Mouse (Mus musculus): ENCODE measurements around the gene 9530003J23Rik. TPM values are rescaled to one million over a fixed set of nuclear protein-coding genes. Genes with fewer than 3 reads are reported as not detected.
"Not testable (repeated sequence)": the region's sequence is repeated elsewhere in the genome, so short reads cannot be mapped to it uniquely, and the experiment has no call there.

The 9530003J23Rik gene
- total RNA-seq, 2 experiments from 2014 or later, result not detected

DNA sequence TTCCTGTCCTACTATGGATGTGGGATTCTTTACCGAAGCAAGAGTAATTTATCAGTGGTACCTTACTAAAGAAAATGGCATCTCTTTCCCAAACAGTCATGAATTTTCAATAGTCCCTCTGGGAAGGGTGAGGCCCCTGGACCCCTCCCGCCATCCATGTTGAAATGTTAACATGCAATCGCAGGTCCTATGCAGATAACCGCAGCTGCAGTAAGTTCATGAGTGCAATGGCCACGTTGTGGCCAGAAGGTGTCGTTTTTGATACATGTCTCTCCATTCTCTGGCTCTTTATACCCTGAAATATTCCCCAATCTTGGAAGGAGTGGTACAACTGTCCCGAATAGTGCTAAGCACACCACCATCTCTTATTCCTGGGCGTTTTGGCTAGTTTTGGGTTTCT is 13.4 kb downstream of the 9530003J23Rik start:
- no peak for DNase-seq

DNA sequence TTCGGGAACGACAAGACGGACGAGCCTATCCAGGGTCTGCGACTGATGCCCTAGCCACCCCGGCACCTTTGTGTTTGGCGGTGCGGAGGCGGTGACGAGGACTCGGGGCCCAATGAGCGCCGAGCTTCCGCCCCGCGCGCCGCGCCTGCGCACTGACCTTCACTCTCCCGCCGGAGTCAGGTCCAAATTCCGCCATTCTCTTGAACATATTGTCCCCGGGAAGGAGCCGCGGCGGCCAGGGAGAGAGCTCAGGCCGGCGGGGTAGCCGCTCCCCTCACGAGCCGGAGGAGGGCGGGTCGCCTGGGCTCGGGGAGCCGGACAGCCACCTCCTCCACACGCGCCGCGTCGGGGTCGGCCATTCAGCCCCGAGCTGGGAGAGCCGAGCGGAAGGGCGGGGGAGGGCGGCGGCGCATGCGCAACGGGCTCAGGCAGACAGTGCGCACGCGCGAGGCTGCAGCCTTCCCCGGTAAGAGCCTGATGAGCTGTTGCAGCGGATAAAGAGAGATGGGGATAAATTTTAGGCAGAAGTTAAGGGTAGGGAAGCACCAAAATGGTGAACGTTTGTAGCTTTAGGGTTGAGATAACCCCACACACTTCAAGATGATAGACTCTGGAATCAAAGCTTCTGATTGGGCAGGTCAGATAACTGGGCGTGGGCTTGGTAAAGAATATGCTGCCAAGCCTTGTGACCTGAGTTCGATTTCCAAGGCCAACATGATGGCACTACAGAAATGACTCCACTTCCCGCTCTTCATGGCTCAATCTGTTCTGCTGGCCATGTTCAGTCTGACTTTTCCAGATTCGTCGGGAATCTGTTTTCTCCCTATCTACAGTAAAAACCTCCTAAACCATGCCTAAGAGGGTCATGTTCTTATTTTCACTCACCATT is 14.2 kb downstream of the 9530003J23Rik start, which contains the start of gene Yeats4:
TSS of gene Yeats4 (minus strand) at position 406 of the 889 bp plus-strand sequence.
- DNase-seq, result peak; percentile 94 to 96

DNA sequence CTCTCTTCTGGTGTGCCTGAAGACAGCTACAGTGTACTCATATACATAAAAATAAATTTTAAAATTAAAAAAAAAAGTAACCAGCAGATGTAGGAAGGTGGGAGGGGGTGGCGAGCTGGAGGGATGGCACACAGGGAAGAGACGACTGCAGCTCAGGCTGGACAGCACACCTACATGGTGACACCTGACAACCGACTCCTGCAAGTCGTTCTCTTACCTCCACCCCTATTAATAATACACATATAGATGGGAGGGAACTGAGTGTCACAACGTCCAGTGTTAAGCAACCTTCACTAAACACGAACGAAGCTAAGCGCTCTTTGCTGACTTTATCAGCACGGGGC is 14.8 kb downstream of the 9530003J23Rik start:
- no peak for DNase-seq

DNA sequence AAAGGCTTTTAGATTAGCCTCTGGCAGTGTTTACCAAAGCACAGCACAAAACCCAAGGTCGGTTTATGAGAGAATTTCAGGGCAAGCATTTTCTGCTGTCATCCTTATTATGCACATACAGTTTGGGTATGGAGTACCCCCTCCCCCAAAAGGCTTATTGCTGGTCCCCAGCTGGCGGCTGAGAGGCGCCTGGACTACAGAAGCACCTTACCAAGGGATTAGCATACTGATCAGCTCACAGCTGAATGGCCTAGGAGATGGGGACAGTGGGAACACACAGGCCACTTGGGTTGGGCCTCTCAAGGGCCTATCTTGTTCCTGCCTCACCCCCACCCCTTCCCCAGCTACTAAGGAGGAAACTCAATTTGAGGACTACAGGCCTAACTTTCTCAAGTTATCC is 15.7 kb downstream of the 9530003J23Rik start:
- DNase-seq, result no peak

DNA sequence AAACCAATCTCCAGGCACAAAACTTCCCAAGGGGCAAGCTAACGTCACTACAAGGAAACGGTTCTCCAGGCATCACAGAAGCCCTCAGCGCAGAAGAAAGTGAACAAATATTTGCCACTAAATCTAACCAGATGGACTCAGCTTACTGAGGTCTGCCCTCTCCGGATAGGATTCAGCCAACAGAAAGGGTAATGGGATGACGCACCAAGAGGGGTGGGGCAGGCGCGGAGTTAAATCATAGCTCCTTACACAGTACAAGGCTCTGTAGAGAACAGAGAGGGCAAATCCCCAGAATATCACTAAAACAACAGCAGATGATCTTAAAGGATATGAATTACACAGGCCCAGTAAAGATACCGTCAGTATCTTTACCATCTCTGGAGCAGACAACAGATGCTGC is 20.2 kb downstream of the 9530003J23Rik start:
- DNase-seq, result no peak

DNA sequence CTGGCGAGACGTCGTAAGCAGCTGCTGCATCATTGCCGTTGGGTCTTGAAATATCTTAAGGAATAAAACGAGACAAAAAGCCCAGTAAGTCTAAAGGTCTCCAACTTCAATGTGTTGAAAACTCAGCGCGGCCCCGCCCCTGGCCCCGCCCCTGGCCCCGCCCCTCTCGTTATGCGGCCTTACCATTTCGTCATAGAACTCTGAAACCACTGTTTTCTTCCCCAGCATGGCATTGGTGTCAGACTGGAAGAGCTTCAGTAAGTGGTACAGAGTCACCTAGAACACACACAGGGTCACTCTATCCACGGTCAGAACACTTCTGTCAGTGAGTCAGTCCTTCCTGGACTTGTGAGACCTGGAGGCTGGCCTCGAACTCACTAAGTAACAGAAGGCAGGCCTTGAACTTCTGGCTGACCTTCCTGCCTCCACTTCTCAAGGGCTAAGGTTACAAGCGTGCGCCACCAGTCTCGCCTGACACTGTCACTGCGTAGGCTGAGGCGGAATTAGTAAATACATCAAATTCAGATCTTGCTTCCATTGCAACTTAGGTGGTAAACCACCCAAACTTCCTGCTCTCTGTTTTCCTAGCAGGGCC is 21.2 kb downstream of the 9530003J23Rik start:
- peak; percentile 50 to 65 for DNase-seq

DNA sequence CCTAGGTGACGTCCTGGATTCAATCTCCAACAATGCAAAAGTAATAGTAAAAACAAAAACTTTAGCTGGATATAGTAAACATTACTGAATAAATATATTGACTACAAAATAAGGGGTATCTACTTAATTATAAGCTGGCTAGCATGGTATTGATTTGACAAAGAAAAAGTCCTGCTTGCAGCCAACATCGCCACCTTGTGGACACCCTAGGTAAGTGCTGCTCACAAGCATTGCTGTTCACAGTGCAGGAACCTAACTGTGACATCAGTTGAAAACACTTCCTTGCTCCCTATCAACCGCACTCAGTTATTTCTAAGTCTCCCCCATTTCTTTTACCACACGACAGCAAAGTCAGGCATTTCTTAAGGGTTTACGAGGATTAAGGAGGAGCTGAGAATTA is 21.7 kb downstream of the 9530003J23Rik start:
- DNase-seq, result peak; percentile 36 to 66

DNA sequence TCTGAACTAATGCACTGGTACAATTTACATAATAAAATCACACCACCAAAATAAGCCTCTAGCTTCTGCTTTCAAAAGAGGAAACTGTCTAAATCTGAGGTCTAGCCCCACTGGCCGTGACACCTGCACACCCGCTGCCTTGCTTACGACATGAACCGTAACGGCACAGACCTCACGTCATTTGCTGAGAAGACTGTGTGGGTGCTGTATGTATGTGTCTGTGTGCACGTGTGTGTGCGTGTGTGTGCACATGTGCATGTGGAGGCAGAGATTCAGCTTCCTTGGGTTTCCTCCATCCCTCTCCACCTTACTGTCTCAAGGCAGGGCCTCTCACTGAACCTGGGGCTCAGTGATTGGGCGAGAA is 22.4 kb downstream of the 9530003J23Rik start:
- no peak for DNase-seq

DNA sequence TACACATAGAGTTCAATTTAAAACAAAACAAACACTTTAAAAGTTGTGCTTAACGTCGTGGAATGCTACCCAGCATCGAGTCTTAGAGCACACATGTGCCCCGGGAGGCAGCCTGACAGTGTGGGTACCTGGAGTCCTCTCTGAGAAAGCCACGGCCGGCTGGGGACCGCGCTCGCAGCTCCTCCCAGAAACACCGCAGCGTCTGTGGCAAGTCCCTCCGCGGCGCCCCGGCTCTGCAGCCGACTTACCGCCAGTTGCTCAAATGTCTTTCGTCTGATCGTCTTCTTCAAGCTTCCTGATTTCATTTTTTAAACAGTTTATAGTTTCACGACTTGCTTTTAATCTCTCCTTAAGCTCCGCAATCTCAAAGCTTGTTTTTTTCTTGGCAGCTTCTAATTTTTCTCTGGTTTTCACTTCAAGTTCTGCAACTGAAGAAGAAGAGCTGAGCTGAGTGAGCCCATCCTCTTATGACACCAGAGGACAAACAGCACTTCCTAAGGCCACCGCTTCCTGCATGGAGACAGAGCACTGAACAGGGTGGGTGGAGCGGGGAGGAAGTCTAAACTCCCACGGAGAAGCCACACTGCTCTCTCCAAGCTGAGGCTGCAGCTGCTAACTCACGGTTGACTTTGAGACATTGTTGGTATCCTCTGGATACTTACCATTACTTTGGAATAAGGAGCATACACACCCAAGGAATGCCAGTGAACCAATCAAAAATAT is 22.9 kb downstream of the 9530003J23Rik start:
- no peak for DNase-seq

DNA sequence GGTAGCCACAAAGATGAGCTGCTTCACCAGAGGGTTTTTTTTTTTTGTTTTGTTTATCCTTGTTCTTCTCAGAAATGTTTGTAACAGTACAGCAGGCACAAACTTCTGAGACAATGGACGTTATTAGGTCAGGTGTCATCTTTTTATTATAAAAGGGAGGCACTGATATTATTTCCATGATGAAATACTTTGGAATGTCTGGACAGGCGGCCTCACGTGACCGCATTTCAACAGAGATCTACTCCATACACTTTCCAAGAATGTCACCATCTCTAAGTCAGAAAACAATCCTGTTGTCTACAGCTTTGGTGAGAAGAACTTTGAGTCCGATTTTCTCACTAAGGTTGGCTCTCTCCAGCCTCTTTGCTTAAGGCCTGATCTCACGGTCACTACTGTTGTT is 27.5 kb downstream of the 9530003J23Rik start:
- no peak for DNase-seq

DNA sequence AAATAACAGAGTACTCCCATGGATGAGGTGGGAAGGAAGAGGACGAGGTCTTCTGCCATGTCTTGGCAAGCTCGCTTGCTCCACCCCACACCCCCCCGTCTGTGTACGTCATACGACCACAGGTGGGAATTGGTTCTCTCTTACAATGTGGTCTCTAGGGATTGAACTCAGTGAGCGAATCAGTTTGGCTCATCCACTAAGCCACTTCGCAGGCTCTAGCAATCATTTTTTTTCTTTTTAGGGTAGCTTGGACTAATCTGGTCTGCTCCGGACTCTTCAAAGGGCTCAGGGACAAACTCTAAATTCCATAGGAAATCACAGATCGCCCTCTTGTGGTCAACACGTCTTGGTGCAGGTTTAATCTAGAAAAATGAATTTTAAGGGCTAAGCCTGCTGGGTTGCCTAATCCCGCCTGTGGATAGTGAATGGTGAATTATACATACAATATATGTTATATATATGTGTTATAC is 29.0 kb downstream of the 9530003J23Rik start:
- DNase-seq, result peak in 1 of 2 experiments; percentile 49

DNA sequence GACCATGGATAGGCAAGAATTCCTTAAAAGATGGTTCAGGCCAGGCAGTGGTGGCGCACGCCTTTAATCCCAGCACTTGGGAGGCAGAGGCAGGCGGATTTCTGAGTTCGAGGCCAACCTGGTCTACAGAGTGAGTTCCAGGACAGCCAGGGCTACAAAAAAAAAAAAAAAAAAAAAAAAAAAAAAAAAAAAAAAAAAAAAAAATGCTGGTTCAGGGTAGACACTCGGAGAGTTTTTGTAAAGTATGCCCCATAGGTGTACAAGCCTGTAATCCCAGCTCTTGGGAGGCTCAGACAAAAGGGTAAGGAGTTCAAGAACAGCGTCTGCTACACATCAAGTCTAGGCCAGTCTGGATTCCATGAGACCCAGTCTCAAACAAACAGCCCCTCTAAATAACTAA is 29.7 kb downstream of the 9530003J23Rik start:
- not testable (repeated sequence) for DNase-seq

DNA sequence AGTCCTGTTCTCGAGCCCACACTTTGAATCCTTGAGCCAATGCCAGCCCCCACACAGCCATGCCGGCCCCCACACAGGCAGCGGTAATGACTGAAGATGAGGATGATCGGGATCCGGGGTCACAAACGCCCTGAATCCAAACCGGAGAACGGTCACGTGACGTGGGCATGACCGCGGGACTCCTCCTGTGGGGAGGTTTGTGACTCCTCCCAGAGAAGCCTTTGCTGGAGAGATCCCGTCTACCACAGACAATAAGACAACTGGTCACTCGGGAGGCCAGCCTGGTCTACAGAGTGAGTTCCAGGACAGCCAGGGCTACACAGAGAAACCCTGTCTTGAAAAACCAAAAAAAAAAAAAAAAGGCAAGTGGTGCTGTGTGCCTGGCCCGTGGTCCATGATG is 30.3 kb downstream of the 9530003J23Rik start:
- no peak for DNase-seq

DNA sequence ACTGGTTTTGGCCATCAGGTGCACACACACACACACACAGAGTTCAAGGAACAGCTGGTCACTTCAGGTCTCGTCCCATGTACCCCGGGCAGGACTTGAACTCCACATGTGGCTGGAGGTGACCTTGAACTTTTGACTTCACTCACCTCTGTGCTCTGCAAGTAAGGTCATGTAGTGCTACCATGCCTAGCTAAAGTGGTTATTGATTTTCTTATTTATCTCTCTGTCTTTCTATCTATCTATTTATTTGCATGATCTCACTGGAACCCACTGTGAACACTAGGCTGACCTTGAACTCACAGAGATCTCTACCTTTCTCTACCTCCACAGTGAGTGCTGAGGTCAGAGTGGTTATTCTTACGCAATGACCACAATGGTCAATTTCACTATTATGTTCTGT is 32.4 kb downstream of the 9530003J23Rik start:
- no peak for DNase-seq

DNA sequence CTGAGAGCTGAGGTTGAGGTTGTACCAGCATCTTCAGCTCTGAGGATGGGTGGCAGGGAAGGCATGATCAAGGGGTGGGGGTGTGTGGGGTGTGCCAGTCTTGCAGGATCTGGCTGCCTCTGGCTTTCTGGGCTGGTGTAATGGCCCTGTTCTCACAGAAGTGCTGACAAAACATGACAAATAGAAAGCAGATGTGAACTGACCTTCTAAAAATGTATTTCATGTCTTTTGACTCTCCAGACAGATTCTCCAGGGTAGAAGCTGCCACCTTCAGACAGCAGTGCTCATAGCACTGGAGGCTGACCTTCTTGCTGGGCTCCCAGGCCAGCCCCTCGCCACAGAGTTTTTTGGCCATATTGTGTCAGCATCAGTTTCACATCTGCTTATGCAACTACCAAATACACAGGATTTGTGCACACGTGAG is 34.9 kb downstream of the 9530003J23Rik start:
- peak in 1 of 2 experiments; percentile 26 for DNase-seq

DNA sequence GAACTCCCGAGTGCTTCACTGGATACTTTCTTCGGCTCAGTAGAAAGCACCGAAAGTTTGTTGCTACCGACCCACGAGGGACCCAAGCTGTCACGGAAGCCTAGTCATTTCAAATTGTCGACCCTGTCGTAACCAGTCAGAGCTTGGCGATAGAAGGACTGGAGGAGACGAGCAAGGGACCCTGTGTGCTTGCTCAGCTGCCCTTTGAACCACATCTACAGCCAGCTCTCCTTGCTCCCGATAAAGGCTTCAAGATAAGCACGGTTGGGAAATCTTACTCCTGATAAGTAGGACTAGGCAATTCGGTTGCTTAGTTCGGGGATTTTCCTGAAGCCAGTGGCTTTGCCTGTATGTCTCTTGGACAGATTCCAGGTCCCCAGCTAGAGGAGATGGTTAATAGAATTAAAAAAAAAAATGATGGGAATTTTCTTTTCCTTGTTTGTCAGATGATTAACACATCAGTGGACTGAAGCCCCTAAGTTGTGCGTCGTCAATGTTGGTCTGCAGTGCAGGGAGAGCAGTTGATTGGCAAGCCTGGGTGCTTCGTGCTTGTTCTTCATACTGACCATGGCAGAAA is 35.4 kb downstream of the 9530003J23Rik start:
- DNase-seq, result no peak

DNA sequence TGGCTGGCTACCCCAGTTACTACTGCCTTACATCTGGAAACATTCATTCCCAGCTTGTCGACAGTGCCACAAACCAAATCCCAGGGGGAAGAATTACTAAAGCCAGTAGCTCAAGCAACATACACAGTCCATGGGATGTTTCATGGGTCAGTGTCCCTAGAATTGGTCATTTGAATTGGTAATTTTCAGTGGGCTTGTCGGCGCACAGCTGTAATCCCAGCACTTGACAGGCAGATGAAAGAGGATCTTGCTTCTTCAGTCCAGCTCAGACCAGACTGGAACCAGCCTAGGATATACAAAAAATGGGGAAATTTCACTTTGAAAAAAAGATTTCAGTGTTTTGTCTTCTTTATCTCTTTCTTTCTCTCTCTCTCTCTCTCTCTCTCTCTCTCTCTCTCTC is 38.8 kb downstream of the 9530003J23Rik start:
- no peak for DNase-seq

DNA sequence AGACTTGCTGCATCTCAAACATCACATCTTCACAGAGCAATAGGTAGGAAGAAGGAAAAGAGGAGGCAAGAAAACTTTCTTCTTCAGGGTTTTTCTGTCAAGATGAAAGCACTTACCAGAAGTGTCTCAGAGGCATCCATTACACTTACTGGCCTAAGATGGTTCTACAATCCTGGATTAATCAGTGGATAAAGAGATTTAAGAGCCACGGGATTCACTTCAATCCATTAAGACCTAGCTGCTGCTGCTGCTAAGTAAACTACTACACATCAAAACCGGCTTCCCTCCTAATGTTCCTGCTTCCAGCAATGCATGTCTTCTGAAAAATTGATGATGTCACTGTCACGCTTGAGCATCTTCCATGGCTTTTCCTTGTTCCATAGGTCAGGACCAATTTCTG is 41.8 kb downstream of the 9530003J23Rik start:
- no peak for DNase-seq

DNA sequence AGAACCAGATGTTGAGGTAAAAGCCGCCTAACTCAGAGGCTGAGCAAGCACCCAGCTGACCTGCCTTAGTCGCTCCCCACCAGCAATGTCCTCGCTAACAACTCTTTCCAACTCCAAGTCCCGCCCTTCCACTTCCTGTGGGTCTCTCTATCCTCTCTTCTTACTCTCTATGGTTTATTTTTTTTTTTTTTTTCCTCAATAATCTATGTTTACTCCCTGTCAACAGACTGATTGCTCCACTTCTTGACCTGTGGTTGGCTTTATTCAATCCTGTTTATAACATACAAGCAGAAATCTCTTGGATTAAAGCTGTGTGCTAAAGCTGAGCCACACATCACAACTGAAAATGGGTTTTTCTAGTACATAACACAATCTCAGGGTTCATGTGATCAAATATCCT is 42.8 kb downstream of the 9530003J23Rik start:
- no peak for DNase-seq

DNA sequence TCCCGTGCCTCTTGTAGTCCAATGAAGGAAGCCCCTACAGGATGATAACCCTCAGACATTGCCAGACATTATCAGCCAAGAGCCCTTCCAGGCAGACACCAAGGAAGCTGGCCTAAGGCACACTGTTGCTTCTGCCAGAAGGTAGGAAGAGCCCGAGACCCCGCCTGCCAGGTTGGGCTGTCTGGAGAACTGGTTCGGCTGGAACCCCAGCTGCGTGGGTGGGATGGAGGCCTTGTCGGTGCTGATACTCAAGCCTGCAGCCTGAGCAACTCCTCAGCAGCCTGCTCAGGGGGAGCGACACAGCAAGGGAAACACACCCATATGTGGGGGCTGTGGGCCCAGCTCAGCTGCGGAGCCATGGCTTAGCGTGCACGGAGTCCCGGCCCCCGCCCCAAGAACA is 43.5 kb downstream of the 9530003J23Rik start:
- DNase-seq, result no peak

DNA sequence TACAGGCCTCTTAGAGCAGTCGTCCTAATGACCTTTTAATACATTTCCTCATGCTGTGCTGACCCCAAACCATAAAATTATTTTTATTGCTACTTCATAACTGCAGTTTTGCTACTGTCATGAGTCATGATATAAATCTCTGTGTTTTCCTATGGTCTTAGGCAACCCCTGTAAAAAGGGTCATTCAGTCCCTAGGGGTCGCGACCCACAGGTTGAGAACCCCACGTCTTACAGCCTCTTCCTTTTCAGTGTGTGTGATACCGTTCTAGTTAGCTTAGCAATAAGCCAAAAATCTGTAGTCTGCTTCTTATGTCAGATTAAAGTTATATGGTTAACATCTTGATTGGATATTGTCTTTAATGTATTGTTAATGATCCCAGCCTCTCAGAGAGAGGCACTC is 45.1 kb downstream of the 9530003J23Rik start:
- no peak for DNase-seq

DNA sequence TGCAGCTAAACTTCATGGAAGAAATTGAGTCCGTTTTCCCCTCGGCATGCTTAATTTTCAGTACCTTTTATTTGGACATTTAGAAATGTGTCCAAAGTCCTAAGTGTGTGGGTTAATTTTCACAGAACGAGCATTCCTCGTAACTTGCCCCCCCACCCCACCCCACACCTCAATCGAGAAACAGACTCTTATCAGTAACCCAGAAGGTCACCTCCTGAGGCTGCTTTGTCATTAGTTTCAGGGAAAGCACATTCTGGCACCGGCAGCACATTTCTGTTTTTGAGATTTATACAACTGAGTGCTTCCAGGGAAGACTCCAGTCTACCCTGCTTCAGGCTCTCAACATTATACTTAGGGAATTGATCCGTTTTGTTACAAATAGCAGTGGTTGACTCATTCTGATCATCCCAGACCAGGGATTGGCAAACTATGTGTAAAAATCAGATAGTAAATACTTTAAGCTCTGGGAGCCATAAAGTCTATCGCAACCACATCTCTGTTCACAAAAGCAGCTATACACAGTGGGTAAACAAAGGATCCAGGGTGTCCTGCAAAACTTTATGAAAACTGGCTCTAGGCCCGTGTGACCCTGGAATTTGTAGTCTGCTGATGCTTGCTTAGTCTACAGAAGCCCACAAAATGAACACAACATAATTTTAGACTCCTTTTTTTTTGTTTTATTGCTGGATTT is 53.0 kb downstream of the 9530003J23Rik start:
- DNase-seq, result no peak

Measured in adrenal gland, postnatal 36 days (tissue).